Mouse (Mus musculus) stomach, postnatal 0 days (tissue): ENCODE measurements around the gene Lamc3. TPM values are rescaled to one million over a fixed set of nuclear protein-coding genes. Genes with fewer than 3 reads are reported as not detected.
A peak's percentile ranks its signal among the peaks of the same experiment; 100 is the strongest.

ENCODE experiments used
- ATAC-seq: fragments of 200-750 bp; cut with Nextera tagmentation; 2 replicates; pipeline ENCODE4 v1.8.0; 2017; ENCODE audit not compliant: low FRiP score, low TSS enrichment
- DNase-seq: peaks from one replicate; pipeline ENCODE4 v3.0.0-alpha.2; 2016; ENCODE audit warnings: low spot score
- H3K27ac ChIP-seq: fragments of 300-500 bp; sonication (generic); replicated peaks from 2 replicates; pipeline ENCODE4 v1.5.1; 2014; ENCODE audit warnings: mild to moderate bottlenecking, control low read depth
- H3K27me3 ChIP-seq: fragments of 300-500 bp; sonication (generic); 2 replicates; pipeline ENCODE4 v1.6.1; 2014; ENCODE audit warnings: low read length; ENCODE audit not compliant: control insufficient read depth, insufficient read depth
- H3K36me3 ChIP-seq: fragments of 300-500 bp; sonication (generic); 2 replicates; pipeline ENCODE4 v1.6.1; 2014; ENCODE audit warnings: low read length, mixed read lengths; ENCODE audit not compliant: control insufficient read depth, insufficient read depth
- H3K4me1 ChIP-seq: fragments of 300-500 bp; sonication (generic); replicated peaks from 2 replicates; pipeline ENCODE4 v1.6.1; 2014; ENCODE audit warnings: antibody characterized with exemption; ENCODE audit not compliant: control insufficient read depth, insufficient read depth
- H3K4me2 ChIP-seq: fragments of 300-500 bp; sonication (generic); replicated peaks from 2 replicates; pipeline ENCODE4 v1.6.1; 2014; ENCODE audit warnings: low read depth, mild to moderate bottlenecking, control low read depth, moderate library complexity
- H3K4me3 ChIP-seq: fragments of 300-500 bp; sonication (generic); 2 replicates; pipeline ENCODE4 v1.5.1; 2014; ENCODE audit warnings: low read depth, low read length, control low read depth
- H3K9ac ChIP-seq: fragments of 300-500 bp; sonication (generic); 2 replicates; pipeline ENCODE4 v1.6.1; 2014; ENCODE audit warnings: mild to moderate bottlenecking, low read length, control low read depth, mixed read lengths
- H3K9me3 ChIP-seq: fragments of 300-500 bp; sonication (generic); 2 replicates; pipeline ENCODE4 v1.6.1; 2016; ENCODE audit warnings: low read length; ENCODE audit not compliant: control insufficient read depth
- CTCF ChIP-seq: IDR thresholded peaks from 2 replicates; pipeline ENCODE4 v1.5.1; 2016; ENCODE audit warnings: antibody characterized with exemption, low read depth, mild to moderate bottlenecking, moderate library complexity
- EP300 ChIP-seq: optimal IDR thresholded peaks from 2 replicates; pipeline ENCODE3; 2016; ENCODE audit warnings: antibody characterized with exemption
- WGBS: fragments of 180-500 bp; shearing (Covaris S2); extraction: QIAGEN DNeasy Blood & Tissue Kit; methylation state at CpG from one replicate; pipeline ENCODE4 v1.1.7; 2014; 5-methylcytosine and 5-hydroxymethylcytosine counted together
- polyA plus RNA-seq: library from polyadenylated mRNA; unstranded; fragments of >200 nt; fragmentation: Nextera tagmentation; extraction: Ambion mirVana; gene quantifications from 2 replicates; pipeline ENCODE4 v1.2.1, GENCODE M21; 2015

Gene Lamc3
- polyA plus RNA-seq, 1 experiment from 2014 or later = 0.79 TPM

DNA sequence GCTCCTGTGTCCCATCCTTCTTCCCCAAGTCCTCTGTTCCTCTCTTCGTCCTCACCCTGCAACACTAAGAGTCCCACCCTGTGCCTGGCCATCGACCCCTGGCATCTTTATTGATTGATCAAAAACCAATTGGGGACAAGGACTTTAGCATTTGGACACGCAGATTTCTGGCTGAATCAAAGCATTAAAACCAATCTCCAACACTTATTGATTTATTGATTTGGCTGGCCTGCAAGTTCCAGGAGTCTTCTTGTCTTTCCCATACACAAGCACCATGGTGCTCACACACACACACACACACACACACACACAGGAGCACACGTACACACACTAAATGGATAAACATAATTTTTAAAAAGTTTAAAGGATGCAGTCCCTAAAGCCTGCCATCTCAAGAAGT, 55.9 kb downstream of the Lamc3 start:
- TF ChIP-seq CTCF = no peak
- no peak for TF ChIP-seq EP300
- ATAC-seq (no peak), DNase-seq (no peak)
- Histone ChIP-seq H3K9me3 (no peaks in the 10 kb centered on the region), H3K27ac (no peak overlapping the region), H3K9ac (no peak overlapping the region), H3K27me3 (no peaks in the 10 kb centered on the region), H3K4me1 (no peaks in the 10 kb centered on the region), H3K36me3 (no peaks in the 10 kb centered on the region), H3K4me2 (no peak overlapping the region), H3K4me3 (no peak overlapping the region)
- WGBS = 48% methylated on average over 4 of the region's 4 CpGs

DNA sequence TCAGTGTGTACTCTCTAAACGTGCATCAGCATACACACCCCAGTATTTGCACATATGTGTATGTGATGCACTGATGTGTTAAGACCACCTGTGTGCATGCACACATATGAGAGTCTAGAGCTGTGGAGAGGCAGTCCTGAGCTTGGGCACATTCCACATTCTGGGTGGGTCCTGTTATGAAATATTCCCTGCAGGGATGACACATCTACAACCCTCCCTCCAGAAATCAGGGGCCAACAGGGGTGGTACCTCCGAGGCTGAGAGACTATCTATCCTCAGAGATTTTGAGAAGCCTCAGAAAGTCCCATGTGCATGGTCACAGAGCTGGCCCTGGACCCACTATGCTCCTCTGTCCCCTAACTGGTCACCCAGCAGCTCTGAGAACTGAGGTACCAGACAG, 58.5 kb downstream of the Lamc3 start:
- TF ChIP-seq EP300 = no peak
- no peak for TF ChIP-seq CTCF
- no peaks in the 10 kb centered on the region for H3K9me3 ChIP-seq
- DNase-seq = no peak
- 0 out of 2 replicates have a peak, but pooled peaks cover 3% of the 10 kb centered on the region for H3K4me1 ChIP-seq
- WGBS = 56% methylated on average over 2 of the region's 2 CpGs
- H3K4me3 ChIP-seq = no peak overlapping the region
- H3K27me3 ChIP-seq = no peaks in the 10 kb centered on the region
- H3K9ac ChIP-seq = no peak overlapping the region
- no peak for ATAC-seq
- H3K4me2 ChIP-seq = no peak overlapping the region
- no peak overlapping the region for H3K27ac ChIP-seq
- H3K36me3 ChIP-seq = no peaks in the 10 kb centered on the region

DNA sequence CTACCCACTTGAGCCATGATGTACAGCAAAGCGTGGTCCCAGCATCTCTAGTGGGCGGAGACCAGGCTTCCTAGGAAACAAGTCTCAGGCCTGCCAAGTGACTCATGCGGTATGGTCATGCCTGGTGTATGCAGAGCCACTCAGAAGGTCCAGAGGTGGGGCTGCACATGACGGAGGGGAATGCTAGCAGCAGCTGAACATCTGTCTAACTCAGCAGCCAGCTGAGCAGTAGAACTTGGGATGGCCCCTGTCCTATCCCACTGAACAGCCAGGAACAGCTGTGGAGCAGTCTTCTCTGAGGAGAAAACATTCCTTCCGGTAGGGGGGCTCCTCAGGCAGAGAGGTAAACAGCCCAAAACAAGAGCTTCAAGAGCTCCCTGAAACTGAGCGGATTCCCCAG, 61.3 kb downstream of the Lamc3 start:
- H3K9me3 ChIP-seq = no peaks in the 10 kb centered on the region
- no peaks in the 10 kb centered on the region for H3K36me3 ChIP-seq
- DNase-seq (peak; percentile 26), ATAC-seq (peak; percentile 79)
- H3K4me2 ChIP-seq = no peak overlapping the region
- H3K4me3 ChIP-seq = no peak overlapping the region
- H3K27me3 ChIP-seq = no peaks in the 10 kb centered on the region
- WGBS = 41% methylated on average over 6 of the region's 6 CpGs
- 0 out of 2 replicates have a peak, but pooled peaks cover 3% of the 10 kb centered on the region for H3K4me1 ChIP-seq
- TF ChIP-seq CTCF = peak; percentile 52
- no peak for TF ChIP-seq EP300
- H3K9ac ChIP-seq = no peak overlapping the region
- H3K27ac ChIP-seq = no peak overlapping the region

DNA sequence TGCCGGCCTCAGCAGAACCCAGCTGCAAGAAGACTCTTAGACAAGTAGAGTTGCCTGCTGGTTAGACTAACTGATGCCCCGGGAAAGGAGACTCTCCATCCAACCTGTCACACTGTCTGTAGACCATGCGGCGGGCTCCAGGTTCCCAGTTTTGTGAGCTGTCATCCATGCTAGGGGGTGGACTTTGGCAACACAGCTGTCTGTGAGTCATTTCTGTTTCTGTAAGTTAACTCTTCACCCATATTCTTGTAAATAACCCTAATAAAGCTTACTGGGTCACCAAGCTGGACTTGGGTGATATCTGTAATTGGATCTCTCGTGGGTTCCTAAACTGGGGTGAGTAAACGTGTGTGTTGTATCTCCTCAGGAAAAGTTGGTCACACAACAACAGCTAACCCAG, 61.7 kb downstream of the Lamc3 start:
- Histone ChIP-seq H3K27me3 (no peaks in the 10 kb centered on the region), H3K9me3 (no peaks in the 10 kb centered on the region), H3K27ac (no peak overlapping the region), H3K4me1 (0 out of 2 replicates have a peak, but pooled peaks cover 3% of the 10 kb centered on the region), H3K36me3 (no peaks in the 10 kb centered on the region), H3K9ac (no peak overlapping the region), H3K4me2 (no peak overlapping the region), H3K4me3 (no peak overlapping the region)
- DNase-seq = no peak
- no peak for ATAC-seq
- 62% methylated on average over 6 of the region's 6 CpGs for WGBS
- no peak for TF ChIP-seq CTCF
- no peak for TF ChIP-seq EP300

DNA sequence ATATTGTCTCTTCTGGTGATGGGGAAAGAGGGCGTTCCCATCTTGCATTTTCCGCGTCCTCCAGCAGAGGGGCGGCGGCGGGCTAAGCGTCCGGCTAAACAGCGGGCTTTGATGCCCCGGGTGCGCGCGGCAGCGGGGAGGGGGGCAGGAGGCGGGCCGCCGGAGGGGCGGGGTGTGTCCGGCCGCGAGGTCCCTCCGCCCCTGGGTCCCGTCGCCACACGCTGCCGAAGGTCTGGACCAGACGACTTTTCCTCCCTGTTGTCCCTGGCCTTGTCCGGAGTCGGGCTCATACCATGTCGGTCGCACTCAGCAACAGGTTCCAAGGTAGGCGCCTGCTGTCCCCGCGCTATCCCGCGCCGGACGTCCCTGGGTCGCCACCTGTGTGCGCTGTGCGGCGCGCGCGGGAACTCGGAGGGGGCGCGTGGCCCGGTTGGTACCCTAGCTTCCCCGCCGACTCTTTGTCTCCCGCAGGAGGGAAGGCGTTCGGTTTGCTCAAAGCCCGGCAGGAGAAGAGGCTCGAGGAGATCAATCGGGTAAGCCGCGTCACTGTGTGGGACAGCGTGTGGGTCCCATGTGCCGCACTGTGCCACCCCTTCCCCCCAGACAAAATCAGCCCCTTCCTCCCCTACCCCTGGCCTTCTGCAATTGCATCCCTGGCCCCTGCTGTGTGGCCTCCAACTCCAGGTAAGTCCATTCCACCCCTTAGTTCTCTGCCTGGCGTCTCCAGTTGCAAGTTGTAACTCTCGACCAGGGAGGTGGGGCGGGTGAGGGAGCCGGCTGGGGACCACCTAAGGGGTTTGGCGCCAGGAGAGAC, 63.2 kb downstream of the Lamc3 start, which contains the start of gene Aif1l:
Gene Aif1l, plus strand, starts transcription at position 82 of the 814 bp plus-strand sequence.
- Histone ChIP-seq H3K27me3 (no peaks in the 10 kb centered on the region), H3K4me1 (0 out of 2 replicates have a peak, but pooled peaks cover 3% of the 10 kb centered on the region), H3K27ac (no peak within 1 kb of the TSS), H3K4me3 (peak within 1 kb of the TSS; percentile 57), H3K36me3 (no peaks in the 10 kb centered on the region), H3K9me3 (no peaks in the 10 kb centered on the region), H3K4me2 (peak within 1 kb of the TSS; percentile 99), H3K9ac (peak within 1 kb of the TSS; percentile 45)
- TF ChIP-seq CTCF (peak; percentile 62), EP300 (no peak)
- under 1% methylated on average over 64 of the region's 66 CpGs for WGBS
- peak; percentile 71 for DNase-seq
- peak; percentile 28; the same call in 1 of the 2 replicates for ATAC-seq

DNA sequence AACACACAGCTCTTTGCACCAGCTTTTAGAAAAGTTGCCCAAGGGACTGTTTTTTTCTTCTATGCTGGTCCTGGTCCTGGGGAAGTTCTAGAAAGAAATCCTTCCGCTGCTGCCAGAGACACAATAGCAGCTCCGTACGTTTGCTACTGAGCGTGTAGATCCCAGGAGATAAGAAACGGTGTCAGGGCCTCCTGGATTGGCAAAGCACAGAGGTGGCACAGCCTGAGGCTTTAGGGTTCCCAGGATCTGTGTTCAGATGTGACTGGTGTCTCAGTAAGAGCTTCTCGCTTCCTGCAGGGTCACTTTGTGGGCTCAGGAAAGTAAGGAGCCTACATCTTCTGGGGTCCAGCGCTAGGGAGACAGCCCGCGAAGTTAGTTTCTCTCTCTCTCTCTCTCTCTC, 63.9 kb downstream of the Lamc3 start:
- 34% methylated on average over 9 of the region's 9 CpGs for WGBS
- DNase-seq (no peak), ATAC-seq (no peak)
- H3K9me3 ChIP-seq = no peaks in the 10 kb centered on the region
- H3K36me3 ChIP-seq = no peaks in the 10 kb centered on the region
- H3K27me3 ChIP-seq = no peaks in the 10 kb centered on the region
- no peak for TF ChIP-seq CTCF
- no peak for TF ChIP-seq EP300
- H3K4me1 ChIP-seq = 0 out of 2 replicates have a peak, but pooled peaks cover 3% of the 10 kb centered on the region
- peak overlapping the region; percentile 99 for H3K4me2 ChIP-seq
- H3K27ac ChIP-seq = no peak overlapping the region
- peak overlapping the region; percentile 18; the same call in 1 of the 2 replicates for H3K9ac ChIP-seq
- peak overlapping the region; percentile 57 for H3K4me3 ChIP-seq
